Mouse (Mus musculus): ENCODE results near the gene Ulk3.

- TF ChIP-seq CTCF (IDR thresholded peaks at IDR 0.05; ENCODE audit: low read depth) (no peak), EP300 (IDR thresholded peaks at IDR 0.05; ENCODE audit: low read depth) (no peak)
Observed at GRCm38 (mm10) chr9:57641775-57642550, 52.7 kb downstream of the Ulk3 start.
